Mouse (Mus musculus) kidney, postnatal 0 days (tissue): ENCODE results near the gene Yipf4. TPM values are rescaled to one million over a fixed set of nuclear protein-coding genes. Genes with fewer than 3 reads are reported as not detected.

Experiments
- ATAC-seq: fragments of 200-750 bp; cut with Nextera tagmentation; replicated peaks from 2 replicates; pipeline ENCODE4 v1.8.0; 2017; ENCODE audit warnings: low read depth, moderate number of reproducible peaks, moderate TSS enrichment, moderate library complexity; ENCODE audit not compliant: low FRiP score
- DNase-seq: peaks from one replicate; pipeline ENCODE4 v3.0.0-alpha.2; 2016; ENCODE audit warnings: low spot score
- H3K27ac ChIP-seq: fragments of 300-500 bp; sonication (generic); 2 replicates; pipeline ENCODE4 v1.5.1; 2014; ENCODE audit warnings: mild to moderate bottlenecking
- H3K27me3 ChIP-seq: fragments of 300-500 bp; sonication (generic); 2 replicates; pipeline ENCODE4 v1.6.1; 2014; ENCODE audit warnings: low read length, mixed read lengths; ENCODE audit not compliant: insufficient read depth
- H3K36me3 ChIP-seq: fragments of 300-500 bp; sonication (generic); 2 replicates; pipeline ENCODE4 v1.6.1; 2014; ENCODE audit warnings: low read length, mixed read lengths; ENCODE audit not compliant: insufficient read depth
- H3K4me1 ChIP-seq: fragments of 300-500 bp; sonication (generic); replicated peaks from 2 replicates; pipeline ENCODE4 v1.6.1; 2014; ENCODE audit warnings: antibody characterized with exemption, low read length, mixed read lengths; ENCODE audit not compliant: insufficient read depth
- H3K4me2 ChIP-seq: fragments of 300-500 bp; sonication (generic); 2 replicates; pipeline ENCODE4 v1.6.1; 2014; ENCODE audit warnings: mild to moderate bottlenecking, low read length, moderate library complexity, mixed read lengths
- H3K4me3 ChIP-seq: fragments of 300-500 bp; sonication (generic); replicated peaks from 2 replicates; pipeline ENCODE4 v1.5.1; 2014; ENCODE audit warnings: low read depth, low read length
- H3K9ac ChIP-seq: fragments of 300-500 bp; sonication (generic); 2 replicates; pipeline ENCODE4 v1.6.1; 2014; ENCODE audit warnings: low read depth, low read length
- H3K9me3 ChIP-seq: fragments of 300-500 bp; sonication (generic); replicated peaks from 2 replicates; pipeline ENCODE4 v1.6.1; 2016; ENCODE audit warnings: low read length, inconsistent platforms, mixed read lengths
- CTCF ChIP-seq: IDR thresholded peaks from 2 replicates; pipeline ENCODE4 v1.5.1; 2016; ENCODE audit warnings: antibody characterized with exemption, low read depth, mild to moderate bottlenecking, moderate library complexity
- WGBS: fragments of 180-500 bp; shearing (Covaris S2); extraction: QIAGEN DNeasy Blood & Tissue Kit; methylation state at CpG from one replicate; pipeline ENCODE4 v1.1.7; 2014; 5-methylcytosine and 5-hydroxymethylcytosine counted together
- polyA plus RNA-seq: library from polyadenylated mRNA; unstranded; fragments of >200 nt; fragmentation: Nextera tagmentation; extraction: Ambion mirVana; gene quantifications from 2 replicates; pipeline ENCODE4 v1.2.1, GENCODE M21; 2015

The Yipf4 gene
- polyA plus RNA-seq, 1 experiment from 2014 or later, result 108 TPM

DNA sequence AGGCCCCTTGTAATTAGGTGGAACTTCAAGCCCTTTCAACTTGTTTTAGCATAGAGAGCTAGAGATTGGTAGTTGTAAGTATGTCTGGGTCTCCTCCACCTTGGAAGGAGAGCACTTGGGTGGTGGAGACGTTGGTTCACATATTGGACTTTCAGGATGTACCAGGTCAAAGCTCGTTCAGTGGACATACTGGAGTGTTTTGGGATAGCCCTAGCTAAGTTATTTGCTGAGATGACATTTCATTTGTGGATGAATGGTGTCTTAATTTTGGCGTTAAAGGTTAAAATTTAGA lies 40.2 kb downstream of the Yipf4 start:
- TF ChIP-seq CTCF, result no peak
- WGBS, result 13% methylated on average over 3 of the region's 3 CpGs
- H3K27ac ChIP-seq, result peak overlapping the region; percentile 97

GRCm38 (mm10) chr17:74534971-74535370 lies 45.7 kb downstream of the Yipf4 start:
- DNase-seq (no peak), ATAC-seq (no peak)
- WGBS, result 94% methylated on average over 4 of the region's 4 CpGs
- no peak overlapping the region for H3K4me2 ChIP-seq
- H3K27me3 ChIP-seq, result no peaks in the 10 kb centered on the region
- no peaks in the 10 kb centered on the region for H3K36me3 ChIP-seq
- H3K4me1 ChIP-seq, result peaks cover 2% of the 10 kb centered on the region; the same call in 1 of the 2 replicates
- no peak overlapping the region for H3K4me3 ChIP-seq
- H3K9me3 ChIP-seq, result no peaks in the 10 kb centered on the region
- no peak for TF ChIP-seq CTCF
- H3K9ac ChIP-seq, result no peak overlapping the region
- no peak overlapping the region for H3K27ac ChIP-seq

More for the DNA sequence above, 40.2 kb downstream of the Yipf4 start:
- H3K4me1 ChIP-seq, result peaks cover 10% of the 10 kb centered on the region
- no peaks in the 10 kb centered on the region for H3K9me3 ChIP-seq
- H3K9ac ChIP-seq, result peak overlapping the region; percentile 97
- DNase-seq (no peak), ATAC-seq (no peak)
- H3K36me3 ChIP-seq, result no peaks in the 10 kb centered on the region
- H3K27me3 ChIP-seq, result no peaks in the 10 kb centered on the region
- H3K4me3 ChIP-seq, result peak overlapping the region; percentile 72
- H3K4me2 ChIP-seq, result peak overlapping the region; percentile 60

DNA sequence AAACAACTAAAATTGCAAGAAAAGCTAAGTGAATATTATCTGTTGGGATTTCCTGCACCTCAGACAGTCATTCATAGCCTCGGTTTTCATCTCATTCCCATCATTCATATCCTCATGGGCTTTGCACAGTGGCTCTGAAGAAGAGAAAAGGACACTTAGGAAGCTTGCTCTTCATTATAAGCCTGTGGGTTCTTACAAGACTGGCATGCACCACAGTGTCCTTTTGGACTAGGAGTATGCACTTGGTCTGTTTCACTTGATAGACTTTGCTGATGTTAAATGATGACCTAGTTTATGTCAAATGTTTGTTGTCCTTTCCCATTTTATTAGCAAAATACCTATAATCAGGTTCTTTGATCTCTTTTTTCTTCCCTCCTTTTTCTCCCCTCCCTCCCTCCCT lies 48.2 kb downstream of the Yipf4 start:
- no peak for TF ChIP-seq CTCF
- Histone ChIP-seq H3K9me3 (no peaks in the 10 kb centered on the region), H3K4me3 (no peak overlapping the region), H3K4me2 (no peak overlapping the region), H3K36me3 (0 out of 2 replicates have a peak, but pooled peaks cover 3% of the 10 kb centered on the region), H3K9ac (no peak overlapping the region), H3K27ac (no peak overlapping the region), H3K4me1 (no peaks in the 10 kb centered on the region), H3K27me3 (no peaks in the 10 kb centered on the region)
- ATAC-seq (no peak), DNase-seq (no peak)
- 70% methylated on average over 1 of the region's 1 CpGs for WGBS

DNA sequence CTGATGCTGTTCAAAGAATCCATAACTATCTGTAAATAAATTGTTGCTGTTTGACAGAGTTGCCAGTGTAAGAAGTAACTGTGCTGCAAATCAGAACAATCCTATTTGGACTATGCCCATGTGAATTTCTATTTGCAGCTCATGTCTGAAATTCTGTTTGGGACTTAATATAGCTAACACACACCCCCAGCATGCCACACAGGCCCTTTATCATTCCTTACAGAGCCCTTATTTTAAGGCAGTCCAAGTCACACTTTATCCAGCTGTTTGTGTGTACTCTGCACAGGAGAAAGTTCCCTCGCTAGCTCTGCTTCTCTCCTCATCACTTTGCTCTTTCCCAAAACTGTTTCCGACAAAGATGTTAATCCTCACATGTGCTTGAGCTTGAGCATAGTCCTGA lies 54.3 kb downstream of the Yipf4 start:
- Histone ChIP-seq H3K4me3 (no peak overlapping the region), H3K9me3 (no peaks in the 10 kb centered on the region), H3K9ac (no peak overlapping the region), H3K36me3 (peaks cover 14% of the 10 kb centered on the region), H3K4me1 (no peaks in the 10 kb centered on the region), H3K4me2 (no peak overlapping the region), H3K27ac (no peak overlapping the region), H3K27me3 (no peaks in the 10 kb centered on the region)
- DNase-seq (no peak), ATAC-seq (no peak)
- WGBS, result 90% methylated on average over 2 of the region's 2 CpGs
- TF ChIP-seq CTCF, result no peak

Other genes with a start within 250 kb of the Yipf4 start
- 69.3 and 71.4 TPM in 2 replicates for gene Memo1, start 194.0 kb upstream of the Yipf4 start, polyA plus RNA-seq
- 268 TPM in 2 replicates for gene Dpy30, start 165.5 kb upstream of the Yipf4 start, polyA plus RNA-seq
- gene Spast, start 150.5 kb upstream of the Yipf4 start, polyA plus RNA-seq, result 12.9 and 13.9 TPM in 2 replicates
- gene Slc30a6, start 93.9 kb upstream of the Yipf4 start, polyA plus RNA-seq, result 39.0 and 42.3 TPM in 2 replicates
- 0.33 and 0.45 TPM in 2 replicates for gene Nlrc4, start 30.4 kb upstream of the Yipf4 start, polyA plus RNA-seq
- 99.0 and 102 TPM in 2 replicates for gene Birc6, start 38.8 kb downstream of the Yipf4 start, polyA plus RNA-seq
- gene Ttc27, start 228.2 kb downstream of the Yipf4 start, polyA plus RNA-seq, result 20.9 and 21.3 TPM in 2 replicates